Mouse (Mus musculus): Measurements from ENCODE around the gene Hapln1. TPM values are rescaled to one million over a fixed set of nuclear protein-coding genes. Genes with fewer than 3 reads are reported as not detected.

Gene Hapln1
- polyA plus RNA-seq, 1 experiment from 2014 or later = 3.7 TPM

GRCm38 (mm10) chr13:89637012-89637411, 97.4 kb downstream of the Hapln1 start:
- Histone ChIP-seq H3K27me3 (replicated peaks; ENCODE audit: control insufficient read depth, insufficient read depth, low read length) (no peaks in the 10 kb centered on the region), H3K36me3 (ENCODE audit: control insufficient read depth, insufficient read depth, low read length) (no peaks in the 10 kb centered on the region), H3K4me1 (ENCODE audit: control insufficient read depth, insufficient read depth, low read length) (no peaks in the 10 kb centered on the region), H3K9me3 (ENCODE audit: control insufficient read depth, low read length) (no peaks in the 10 kb centered on the region), H3K4me2 (ENCODE audit: low read depth, low read length) (no peak overlapping the region), H3K27ac (ENCODE audit: low read length) (no peak overlapping the region), H3K9ac (ENCODE audit: low read depth, low read length) (no peak overlapping the region), H3K4me3 (ENCODE audit: low read length) (no peak overlapping the region)
- 75% methylated on average over 3 of the region's 3 CpGs for WGBS
- no peak for ATAC-seq

DNA sequence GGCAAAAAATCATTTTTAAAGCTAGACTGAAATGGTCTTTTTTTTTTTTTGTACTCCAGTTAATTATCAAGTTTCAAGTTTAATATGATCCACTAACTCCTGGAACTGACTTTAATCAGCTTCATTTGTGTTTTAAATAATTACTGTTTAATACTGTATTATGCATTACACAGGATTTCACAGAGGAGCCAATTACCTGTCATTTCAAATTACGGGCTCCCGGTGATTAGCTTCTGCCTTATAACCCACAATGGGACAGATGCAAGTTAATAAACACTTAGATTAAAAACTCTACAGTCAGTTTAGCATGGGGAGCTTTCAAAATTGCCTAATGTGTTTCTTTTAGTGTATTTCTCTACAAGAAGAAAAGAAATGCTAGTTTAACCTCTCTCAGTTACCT, 106.0 kb downstream of the Hapln1 start:
- H3K4me1 ChIP-seq (ENCODE audit: control insufficient read depth, insufficient read depth, low read length) = no peaks in the 10 kb centered on the region
- no peak for ATAC-seq
- 82% methylated on average over 2 of the region's 2 CpGs for WGBS

GRCm38 (mm10) chr13:89652773-89653172, 113.2 kb downstream of the Hapln1 start:
- no peak for ATAC-seq
- 41% methylated on average over 1 of the region's 1 CpGs for WGBS
- no peaks in the 10 kb centered on the region for H3K36me3 ChIP-seq (ENCODE audit: control insufficient read depth, insufficient read depth, low read length)

More for the DNA sequence above, 106.0 kb downstream of the Hapln1 start:
- no peaks in the 10 kb centered on the region for H3K27me3 ChIP-seq (replicated peaks; ENCODE audit: control insufficient read depth, insufficient read depth, low read length)
- no peaks in the 10 kb centered on the region for H3K36me3 ChIP-seq (ENCODE audit: control insufficient read depth, insufficient read depth, low read length)
- H3K4me3 ChIP-seq (ENCODE audit: low read length) = no peak overlapping the region
- no peaks in the 10 kb centered on the region for H3K9me3 ChIP-seq (ENCODE audit: control insufficient read depth, low read length)
- H3K27ac ChIP-seq (ENCODE audit: low read length) = no peak overlapping the region
- no peak overlapping the region for H3K4me2 ChIP-seq (ENCODE audit: low read depth, low read length)
- H3K9ac ChIP-seq (ENCODE audit: low read depth, low read length) = no peak overlapping the region

DNA sequence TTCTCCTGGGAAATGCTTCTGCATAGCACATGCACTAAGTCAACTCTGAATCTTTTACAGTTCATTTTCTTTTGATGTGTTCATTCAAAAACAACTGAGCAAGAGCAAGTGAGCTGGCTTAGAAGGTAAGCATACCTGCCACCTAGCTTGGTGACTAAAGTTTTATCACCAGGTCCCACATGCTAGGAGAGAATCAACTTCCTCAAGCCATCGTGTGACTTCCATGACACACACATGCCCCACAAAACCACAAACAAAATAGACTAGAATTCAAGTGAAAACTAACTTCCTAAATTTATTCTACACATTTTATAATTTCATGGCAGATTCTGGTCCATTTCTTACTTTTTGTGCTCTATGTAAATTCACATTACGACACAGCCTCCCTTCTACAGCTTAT, 113.7 kb downstream of the Hapln1 start:
- Histone ChIP-seq H3K9ac (ENCODE audit: low read depth, low read length) (no peak overlapping the region), H3K27me3 (replicated peaks; ENCODE audit: control insufficient read depth, insufficient read depth, low read length) (no peaks in the 10 kb centered on the region), H3K4me2 (ENCODE audit: low read depth, low read length) (no peak overlapping the region), H3K4me3 (ENCODE audit: low read length) (no peak overlapping the region), H3K9me3 (ENCODE audit: control insufficient read depth, low read length) (no peaks in the 10 kb centered on the region), H3K4me1 (ENCODE audit: control insufficient read depth, insufficient read depth, low read length) (no peaks in the 10 kb centered on the region), H3K27ac (ENCODE audit: low read length) (no peak overlapping the region), H3K36me3 (ENCODE audit: control insufficient read depth, insufficient read depth, low read length) (no peaks in the 10 kb centered on the region)
- no peak for ATAC-seq
- 80% methylated on average over 2 of the region's 2 CpGs for WGBS

More at GRCm38 (mm10) chr13:89652773-89653172, 113.2 kb downstream of the Hapln1 start:
- Histone ChIP-seq H3K9ac (ENCODE audit: low read depth, low read length) (no peak overlapping the region), H3K9me3 (ENCODE audit: control insufficient read depth, low read length) (no peaks in the 10 kb centered on the region), H3K4me2 (ENCODE audit: low read depth, low read length) (no peak overlapping the region), H3K4me3 (ENCODE audit: low read length) (no peak overlapping the region), H3K27ac (ENCODE audit: low read length) (no peak overlapping the region), H3K27me3 (replicated peaks; ENCODE audit: control insufficient read depth, insufficient read depth, low read length) (no peaks in the 10 kb centered on the region), H3K4me1 (ENCODE audit: control insufficient read depth, insufficient read depth, low read length) (no peaks in the 10 kb centered on the region)

GRCm38 (mm10) chr13:89657046-89657445, 117.5 kb downstream of the Hapln1 start:
- H3K9me3 ChIP-seq (ENCODE audit: control insufficient read depth, low read length) = no peaks in the 10 kb centered on the region
- no peaks in the 10 kb centered on the region for H3K36me3 ChIP-seq (ENCODE audit: control insufficient read depth, insufficient read depth, low read length)
- H3K4me2 ChIP-seq (ENCODE audit: low read depth, low read length) = no peak overlapping the region
- no peak overlapping the region for H3K4me3 ChIP-seq (ENCODE audit: low read length)
- no peak for ATAC-seq
- H3K4me1 ChIP-seq (ENCODE audit: control insufficient read depth, insufficient read depth, low read length) = no peaks in the 10 kb centered on the region
- 96% methylated on average over 11 of the region's 11 CpGs for WGBS
- H3K27ac ChIP-seq (ENCODE audit: low read length) = no peak overlapping the region
- no peak overlapping the region for H3K9ac ChIP-seq (ENCODE audit: low read depth, low read length)
- no peaks in the 10 kb centered on the region for H3K27me3 ChIP-seq (replicated peaks; ENCODE audit: control insufficient read depth, insufficient read depth, low read length)

Other genes starting within 250 kb of the Hapln1 start
- gene Vcan, start 202.7 kb downstream of the Hapln1 start, polyA plus RNA-seq (2015; fragmentation: Nextera tagmentation; extraction: Ambion mirVana) = 13.3 and 15.6 TPM in 2 replicates